Mouse (Mus musculus) heart, adult 2 months (tissue): ENCODE results near the gene Cnnm1.

Experiments
- CTCF ChIP-seq: fragments of 200-600 bp; IDR thresholded peaks from 2 replicates; pipeline ENCODE4 v1.8.1; 2022; ENCODE audit warnings: antibody characterized with exemption, mild to moderate bottlenecking, moderate library complexity
- POLR2A ChIP-seq: fragments of 200-500 bp; IDR thresholded peaks from 2 replicates; pipeline ENCODE4 v1.6.1; 2011; ENCODE audit warnings: mild to moderate bottlenecking, low read depth, low read length, control low read depth; ENCODE audit not compliant: insufficient read depth

DNA sequence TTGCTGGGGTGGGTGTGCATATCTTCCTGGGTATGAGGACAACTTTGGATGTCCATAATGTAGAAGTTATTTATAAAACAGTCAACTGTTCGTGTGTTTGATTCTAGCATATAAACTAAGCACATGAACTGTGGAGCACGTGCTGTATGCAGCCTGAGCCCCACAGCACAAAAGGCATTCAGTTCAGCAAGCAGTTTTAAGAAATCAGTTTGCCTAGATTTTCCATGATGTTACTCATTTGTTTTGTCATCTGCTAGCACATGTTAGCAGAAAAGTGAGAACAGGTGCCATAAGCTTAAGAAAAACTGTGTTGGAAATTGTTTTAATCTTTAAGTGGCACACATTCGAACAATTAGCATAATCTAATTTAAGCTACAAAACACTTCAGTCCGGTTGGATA is 19.7 kb downstream of the Cnnm1 start:
- TF ChIP-seq CTCF (no peak), POLR2A (no peak)
